Mouse (Mus musculus) hindbrain, embryonic 12.5 days (tissue): ENCODE data around the gene Znrf2. TPM values are rescaled to one million over a fixed set of nuclear protein-coding genes. Genes with fewer than 3 reads are reported as not detected.
"Not testable (repeated sequence)": the region's sequence is repeated elsewhere in the genome, so short reads cannot be mapped to it uniquely, and the experiment has no call there.

Experiments
- ATAC-seq: fragments of 200-750 bp; cut with Nextera tagmentation; 2 replicates; pipeline ENCODE4 v1.8.0; 2017; ENCODE audit warnings: moderate TSS enrichment; ENCODE audit not compliant: low FRiP score
- H3K27ac ChIP-seq: fragments of 300-500 bp; sonication (generic); 2 replicates; pipeline ENCODE4 v1.5.1; 2016; ENCODE audit warnings: mild to moderate bottlenecking
- H3K27me3 ChIP-seq: fragments of 300-500 bp; sonication (generic); 2 replicates; pipeline ENCODE4 v1.6.1; 2016; ENCODE audit warnings: mild to moderate bottlenecking
- H3K36me3 ChIP-seq: fragments of 300-500 bp; sonication (generic); 2 replicates; pipeline ENCODE4 v1.6.1; 2016; ENCODE audit warnings: mild to moderate bottlenecking
- H3K4me1 ChIP-seq: fragments of 300-500 bp; sonication (generic); 2 replicates; pipeline ENCODE4 v1.6.1; 2016
- H3K4me2 ChIP-seq: fragments of 300-500 bp; sonication (generic); replicated peaks from 2 replicates; pipeline ENCODE4 v1.6.1; 2016; ENCODE audit warnings: mild to moderate bottlenecking
- H3K4me3 ChIP-seq: fragments of 300-500 bp; sonication (generic); 2 replicates; pipeline ENCODE4 v1.5.1; 2016; ENCODE audit warnings: mild to moderate bottlenecking
- H3K9ac ChIP-seq: fragments of 300-500 bp; sonication (generic); 2 replicates; pipeline ENCODE4 v1.6.1; 2016; ENCODE audit warnings: mild to moderate bottlenecking, moderate library complexity
- H3K9me3 ChIP-seq: fragments of 300-500 bp; sonication (generic); replicated peaks from 2 replicates; pipeline ENCODE4 v1.6.1; 2016; ENCODE audit warnings: mild to moderate bottlenecking
- WGBS: fragments of 180-500 bp; shearing (Covaris S2); methylation state at CpG from one replicate; pipeline ENCODE4 v1.1.7; 2016; 5-methylcytosine and 5-hydroxymethylcytosine counted together
- polyA plus RNA-seq: library from polyadenylated mRNA; unstranded; fragments of >200 nt; fragmentation: Nextera tagmentation; extraction: Ambion mirVana; gene quantifications from 2 replicates; pipeline ENCODE4 v1.2.1, GENCODE M21; 2016

Znrf2 gene
- polyA plus RNA-seq, 1 experiment from 2014 or later = 4.1 TPM

DNA sequence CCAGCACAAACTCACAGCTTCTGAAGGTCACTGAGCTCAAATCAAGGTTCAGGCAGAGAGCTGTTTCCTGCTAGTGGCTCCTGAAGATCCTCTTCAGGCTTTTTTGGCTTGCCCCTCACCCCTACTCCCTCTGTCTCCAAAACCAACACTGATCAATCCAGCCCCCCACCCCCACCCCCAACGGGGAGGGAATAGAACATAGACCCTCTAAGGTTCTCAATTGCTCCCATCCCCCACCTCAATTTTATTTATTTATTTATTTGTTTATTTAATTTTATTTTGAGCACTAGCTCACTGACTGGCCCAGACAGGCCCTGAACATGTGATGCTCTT is 6.4 kb upstream of the Znrf2 start:
- no peaks in the 10 kb centered on the region for H3K4me1 ChIP-seq
- no peaks in the 10 kb centered on the region for H3K36me3 ChIP-seq
- no peak overlapping the region for H3K27ac ChIP-seq
- no peaks in the 10 kb centered on the region for H3K9me3 ChIP-seq
- WGBS = 70% methylated on average over 1 of the region's 1 CpGs
- H3K4me2 ChIP-seq = no peak overlapping the region
- H3K27me3 ChIP-seq = peaks cover 4% of the 10 kb centered on the region; the same call in 1 of the 2 replicates
- no peak for ATAC-seq
- H3K4me3 ChIP-seq = no peak overlapping the region
- H3K9ac ChIP-seq = no peak overlapping the region

DNA sequence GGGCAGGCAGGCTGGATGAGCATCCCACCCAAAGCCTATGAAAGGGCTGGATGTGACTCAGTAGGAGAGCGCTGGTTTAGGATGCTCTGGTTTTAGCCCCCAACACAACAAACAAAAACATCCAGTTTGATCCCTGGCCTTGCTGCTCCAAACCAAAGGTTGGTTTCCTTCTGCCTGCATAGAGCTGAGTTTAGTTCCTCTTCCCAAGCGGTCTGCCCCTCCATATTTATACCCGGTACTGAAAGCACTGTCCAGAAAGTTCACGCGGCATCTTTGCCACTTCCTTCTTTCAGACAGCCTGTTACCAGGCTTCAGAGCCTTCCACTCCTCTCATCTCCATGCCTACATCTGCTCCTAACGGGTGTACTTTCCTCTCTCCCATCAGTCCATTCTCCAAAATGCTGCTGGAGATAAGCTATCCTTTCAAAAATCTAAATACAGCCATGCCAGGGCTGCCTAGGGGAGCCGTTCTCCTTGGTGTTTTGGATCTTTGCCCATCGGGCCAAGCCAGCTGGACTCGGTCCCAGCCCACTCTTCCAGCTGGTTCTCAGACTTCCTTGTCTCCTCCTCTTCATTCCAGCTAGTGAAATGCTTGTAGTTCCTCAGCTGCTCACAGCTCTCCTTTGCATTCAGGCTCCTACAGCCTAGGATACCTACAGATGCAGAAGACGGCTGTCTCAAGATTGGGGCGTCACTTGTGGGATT is 5.0 kb upstream of the Znrf2 start:
- 87% methylated on average over 11 of the region's 11 CpGs for WGBS
- Histone ChIP-seq H3K9me3 (no peaks in the 10 kb centered on the region), H3K36me3 (no peaks in the 10 kb centered on the region), H3K27me3 (peaks cover 7% of the 10 kb centered on the region; the same call in 1 of the 2 replicates), H3K27ac (no peak overlapping the region), H3K4me1 (no peaks in the 10 kb centered on the region), H3K4me3 (no peak overlapping the region), H3K4me2 (no peak overlapping the region), H3K9ac (no peak overlapping the region)
- ATAC-seq = no peak

GRCm38 (mm10) chr6:54812276-54812675 is 4.4 kb upstream of the Znrf2 start:
- 95% methylated on average over 6 of the region's 6 CpGs for WGBS
- Histone ChIP-seq H3K4me3 (no peak overlapping the region), H3K4me2 (no peak overlapping the region), H3K9ac (no peak overlapping the region), H3K36me3 (no peaks in the 10 kb centered on the region), H3K27ac (no peak overlapping the region), H3K9me3 (no peaks in the 10 kb centered on the region), H3K27me3 (peaks cover 7% of the 10 kb centered on the region; the same call in 1 of the 2 replicates), H3K4me1 (no peaks in the 10 kb centered on the region)
- ATAC-seq = no peak

GRCm38 (mm10) chr6:54815428-54816130 is 1.1 kb upstream of the Znrf2 start:
- H3K36me3 ChIP-seq = no peaks in the 10 kb centered on the region
- peaks cover 19% of the 10 kb centered on the region for H3K4me1 ChIP-seq
- H3K9ac ChIP-seq = no peak overlapping the region
- H3K4me3 ChIP-seq = no peak overlapping the region
- peak overlapping the region; percentile 51; the same call in 1 of the 2 replicates for H3K4me2 ChIP-seq
- H3K9me3 ChIP-seq = no peaks in the 10 kb centered on the region
- H3K27me3 ChIP-seq = peaks cover 7% of the 10 kb centered on the region; the same call in 1 of the 2 replicates
- no peak overlapping the region for H3K27ac ChIP-seq
- 87% methylated on average over 9 of the region's 9 CpGs for WGBS
- no peak for ATAC-seq

DNA sequence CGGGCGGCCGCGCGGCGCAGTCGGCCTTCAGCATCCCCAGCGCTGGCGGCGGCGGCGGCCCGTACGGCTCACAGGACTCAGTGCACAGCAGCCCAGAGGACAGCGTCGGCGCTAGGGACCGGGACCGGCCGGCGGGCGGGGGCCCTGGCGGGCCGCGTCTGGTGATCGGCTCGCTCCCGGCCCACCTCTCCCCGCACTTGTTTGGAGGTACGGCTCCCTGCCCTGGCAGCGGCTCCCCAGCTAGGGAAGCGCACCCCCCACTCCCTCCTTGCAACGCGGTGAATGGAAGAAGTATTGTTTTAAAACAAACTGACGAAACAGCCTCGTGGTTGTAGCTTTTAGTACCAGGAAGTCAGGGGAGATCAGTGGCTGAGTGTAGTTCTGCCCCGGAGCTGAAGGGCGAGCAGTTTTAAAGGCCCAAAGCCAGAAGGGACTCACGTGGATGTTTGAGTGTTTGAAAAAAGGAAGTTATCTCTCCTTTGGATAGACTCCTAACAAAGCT is 601 bp downstream of the Znrf2 start:
- Histone ChIP-seq H3K36me3 (no peaks in the 10 kb centered on the region), H3K27ac (peak overlapping the region; percentile 99), H3K9me3 (no peaks in the 10 kb centered on the region), H3K4me1 (peaks cover 19% of the 10 kb centered on the region), H3K27me3 (peaks cover 3% of the 10 kb centered on the region; the same call in 1 of the 2 replicates), H3K4me2 (peak overlapping the region; percentile 51), H3K9ac (peak overlapping the region; percentile 76), H3K4me3 (peak overlapping the region; percentile 66)
- 1% methylated on average over 39 of the region's 39 CpGs for WGBS
- ATAC-seq = peak; percentile 42

GRCm38 (mm10) chr6:54818389-54818788 is 1.7 kb downstream of the Znrf2 start:
- peak overlapping the region; percentile 51 for H3K4me2 ChIP-seq
- H3K4me1 ChIP-seq = peaks cover 19% of the 10 kb centered on the region
- 55% methylated on average over 2 of the region's 2 CpGs for WGBS
- H3K9ac ChIP-seq = peak overlapping the region; percentile 76; the same call in 1 of the 2 replicates
- no peak for ATAC-seq
- H3K9me3 ChIP-seq = no peaks in the 10 kb centered on the region
- H3K36me3 ChIP-seq = no peaks in the 10 kb centered on the region
- H3K27ac ChIP-seq = no peak overlapping the region
- H3K27me3 ChIP-seq = peaks cover 3% of the 10 kb centered on the region; the same call in 1 of the 2 replicates
- peak overlapping the region; percentile 66; the same call in 1 of the 2 replicates for H3K4me3 ChIP-seq

DNA sequence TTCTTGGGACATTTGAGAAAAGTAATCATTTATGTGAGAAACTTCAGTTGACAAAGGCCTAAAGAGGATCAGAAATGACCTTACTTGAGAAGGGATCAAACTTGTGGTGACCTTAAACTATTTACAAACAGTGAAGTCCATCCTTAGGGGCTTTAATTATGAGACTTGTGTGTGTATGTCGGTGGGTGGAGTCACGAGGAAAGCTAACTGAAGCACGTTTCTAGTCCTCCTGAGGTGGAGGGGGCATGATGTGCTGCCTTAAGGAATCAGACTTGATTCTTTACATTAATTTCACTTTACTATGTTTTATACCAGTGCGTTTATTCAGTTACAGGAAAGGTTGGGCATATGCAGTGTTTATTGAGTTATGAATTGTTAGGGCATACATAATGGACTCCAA is 2.6 kb downstream of the Znrf2 start:
- H3K4me1 ChIP-seq = peaks cover 19% of the 10 kb centered on the region
- no peaks in the 10 kb centered on the region for H3K36me3 ChIP-seq
- no peak overlapping the region for H3K9ac ChIP-seq
- no peak for ATAC-seq
- no peaks in the 10 kb centered on the region for H3K9me3 ChIP-seq
- H3K27ac ChIP-seq = no peak overlapping the region
- H3K4me3 ChIP-seq = no peak overlapping the region
- peak overlapping the region; percentile 6; the same call in 1 of the 2 replicates for H3K4me2 ChIP-seq
- WGBS = 36% methylated on average over 4 of the region's 4 CpGs
- H3K27me3 ChIP-seq = peaks cover 3% of the 10 kb centered on the region; the same call in 1 of the 2 replicates

DNA sequence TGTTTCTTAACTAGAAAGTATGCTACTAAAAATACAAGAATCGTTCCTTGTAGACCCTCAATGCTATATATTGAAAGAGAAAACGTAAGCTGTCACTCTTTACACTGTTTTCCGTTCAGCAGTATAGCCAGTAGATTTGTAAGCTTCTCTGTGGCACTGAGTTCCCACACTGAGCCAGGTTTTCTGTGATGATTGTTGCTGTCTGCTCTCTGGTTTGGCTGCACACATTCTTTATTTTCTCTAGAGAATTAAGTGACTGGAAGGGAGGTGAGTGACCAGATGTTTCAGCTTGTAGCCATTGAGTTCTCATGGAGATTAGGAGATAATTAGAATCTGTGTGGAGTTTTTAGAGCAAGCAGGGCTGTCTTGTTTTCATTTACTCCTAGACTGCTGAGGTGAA is 3.0 kb downstream of the Znrf2 start:
- 50% methylated on average over 3 of the region's 3 CpGs for WGBS
- H3K4me2 ChIP-seq = no peak overlapping the region

GRCm38 (mm10) chr6:54822348-54822747 is 5.6 kb downstream of the Znrf2 start:
- ATAC-seq = no peak
- H3K9ac ChIP-seq = no peak overlapping the region
- no peak overlapping the region for H3K4me3 ChIP-seq
- H3K4me2 ChIP-seq = no peak overlapping the region
- H3K27ac ChIP-seq = no peak overlapping the region
- H3K36me3 ChIP-seq = no peaks in the 10 kb centered on the region
- H3K27me3 ChIP-seq = no peaks in the 10 kb centered on the region
- H3K4me1 ChIP-seq = peaks cover 19% of the 10 kb centered on the region
- H3K9me3 ChIP-seq = no peaks in the 10 kb centered on the region
- WGBS = 85% methylated on average over 4 of the region's 4 CpGs

More for the DNA sequence above, 3.0 kb downstream of the Znrf2 start:
- Histone ChIP-seq H3K4me1 (peaks cover 19% of the 10 kb centered on the region), H3K4me3 (no peak overlapping the region), H3K36me3 (no peaks in the 10 kb centered on the region), H3K27me3 (peaks cover 3% of the 10 kb centered on the region; the same call in 1 of the 2 replicates), H3K9ac (no peak overlapping the region), H3K9me3 (no peaks in the 10 kb centered on the region), H3K27ac (no peak overlapping the region)
- no peak for ATAC-seq

DNA sequence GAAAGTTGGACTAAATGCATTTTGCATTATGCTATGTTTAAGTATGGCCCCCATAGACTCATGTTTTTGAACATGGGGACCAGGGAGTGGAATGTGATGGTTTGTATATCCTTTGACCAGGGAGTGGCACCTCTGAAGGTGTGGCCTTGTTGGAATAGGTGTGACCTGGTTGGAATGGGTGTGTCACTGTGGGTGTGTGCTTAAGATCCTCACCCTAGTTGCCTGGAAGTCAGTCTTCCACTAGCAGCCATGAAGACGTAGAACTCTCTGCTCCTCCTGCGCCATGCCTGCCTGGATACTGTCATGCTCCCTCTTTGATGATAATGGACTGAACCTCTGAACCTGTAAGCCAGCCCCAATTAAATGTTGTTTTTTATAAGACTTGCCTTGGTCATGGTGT is 7.8 kb downstream of the Znrf2 start:
- 93% methylated on average over 2 of the region's 2 CpGs for WGBS
- not testable (repeated sequence) for H3K27me3 ChIP-seq, H3K9ac ChIP-seq, H3K4me1 ChIP-seq, H3K27ac ChIP-seq, ATAC-seq, H3K9me3 ChIP-seq, H3K36me3 ChIP-seq, H3K4me3 ChIP-seq, H3K4me2 ChIP-seq

DNA sequence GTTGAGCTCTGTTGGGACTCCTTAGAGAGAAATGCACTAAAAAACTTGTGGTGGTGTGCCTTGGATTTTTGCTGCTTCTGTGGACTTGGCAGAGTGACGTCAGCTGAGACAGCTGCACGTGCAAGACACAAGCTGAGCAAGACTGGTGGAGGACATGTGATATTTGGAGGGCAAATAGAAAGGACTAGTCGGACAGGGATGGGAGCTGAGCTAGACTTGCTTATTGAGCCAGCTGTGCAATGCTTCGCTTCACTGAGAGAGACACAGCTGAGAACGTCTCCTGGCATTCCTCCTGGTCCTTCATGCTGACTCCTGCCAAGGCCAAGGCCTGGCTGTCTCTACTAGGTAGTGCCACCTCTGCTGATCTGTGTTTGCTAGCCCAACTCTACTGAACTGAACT is 10.8 kb downstream of the Znrf2 start:
- H3K27me3 ChIP-seq = no peaks in the 10 kb centered on the region
- H3K27ac ChIP-seq = no peak overlapping the region
- H3K9me3 ChIP-seq = no peaks in the 10 kb centered on the region
- no peak overlapping the region for H3K4me2 ChIP-seq
- H3K4me3 ChIP-seq = no peak overlapping the region
- no peaks in the 10 kb centered on the region for H3K36me3 ChIP-seq
- H3K4me1 ChIP-seq = peaks cover 7% of the 10 kb centered on the region
- ATAC-seq = no peak
- no peak overlapping the region for H3K9ac ChIP-seq
- 83% methylated on average over 5 of the region's 5 CpGs for WGBS

DNA sequence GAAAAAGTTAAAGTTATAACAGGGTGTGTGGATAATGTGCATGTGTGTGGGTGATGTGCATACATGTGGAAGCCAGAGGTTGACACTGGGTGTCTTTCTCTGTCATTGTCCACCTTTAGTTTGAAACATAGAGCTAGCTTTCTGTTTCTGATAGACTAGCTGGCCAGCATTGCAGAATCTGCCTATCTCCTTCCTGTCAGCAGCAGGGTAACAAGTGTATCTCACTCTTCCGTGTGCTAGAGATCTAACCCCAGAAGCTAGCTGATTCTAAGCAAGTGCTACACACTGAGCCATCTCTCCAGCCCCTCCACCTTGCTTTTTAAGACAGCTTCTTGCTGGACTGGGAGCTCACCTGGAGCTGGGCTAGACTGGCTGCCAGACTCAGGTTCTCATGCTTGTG is 11.6 kb downstream of the Znrf2 start:
- no peak overlapping the region for H3K9ac ChIP-seq
- WGBS = 67% methylated on average over 1 of the region's 1 CpGs
- ATAC-seq = no peak

More for the DNA sequence above, 11.6 kb downstream of the Znrf2 start:
- H3K4me3 ChIP-seq = no peak overlapping the region
- no peaks in the 10 kb centered on the region for H3K9me3 ChIP-seq
- no peak overlapping the region for H3K27ac ChIP-seq
- no peaks in the 10 kb centered on the region for H3K36me3 ChIP-seq
- H3K4me1 ChIP-seq = peaks cover 7% of the 10 kb centered on the region
- no peak overlapping the region for H3K4me2 ChIP-seq
- no peaks in the 10 kb centered on the region for H3K27me3 ChIP-seq
